Mouse (Mus musculus) adrenal gland, postnatal 4 days (tissue): Measurements from ENCODE around the gene Ap4b1. TPM values are rescaled to one million over a fixed set of nuclear protein-coding genes. Genes with fewer than 3 reads are reported as not detected.

Experiments
- DNase-seq, 2 experiments: peaks; one replicate each; pipeline ENCODE4 v3.0.0; 2021 to 2022; ENCODE audit warnings: low spot score in 2 of 2, mixed read lengths in 2 of 2
- total RNA-seq, 2 experiments: library from RNA; stranded (reverse); gene quantifications; 2 replicates each; pipeline ENCODE4 v1.2.3; 2021

The Ap4b1 gene
- total RNA-seq, 2 experiments from 2014 or later, result 18.7 to 22.1 TPM

DNA sequence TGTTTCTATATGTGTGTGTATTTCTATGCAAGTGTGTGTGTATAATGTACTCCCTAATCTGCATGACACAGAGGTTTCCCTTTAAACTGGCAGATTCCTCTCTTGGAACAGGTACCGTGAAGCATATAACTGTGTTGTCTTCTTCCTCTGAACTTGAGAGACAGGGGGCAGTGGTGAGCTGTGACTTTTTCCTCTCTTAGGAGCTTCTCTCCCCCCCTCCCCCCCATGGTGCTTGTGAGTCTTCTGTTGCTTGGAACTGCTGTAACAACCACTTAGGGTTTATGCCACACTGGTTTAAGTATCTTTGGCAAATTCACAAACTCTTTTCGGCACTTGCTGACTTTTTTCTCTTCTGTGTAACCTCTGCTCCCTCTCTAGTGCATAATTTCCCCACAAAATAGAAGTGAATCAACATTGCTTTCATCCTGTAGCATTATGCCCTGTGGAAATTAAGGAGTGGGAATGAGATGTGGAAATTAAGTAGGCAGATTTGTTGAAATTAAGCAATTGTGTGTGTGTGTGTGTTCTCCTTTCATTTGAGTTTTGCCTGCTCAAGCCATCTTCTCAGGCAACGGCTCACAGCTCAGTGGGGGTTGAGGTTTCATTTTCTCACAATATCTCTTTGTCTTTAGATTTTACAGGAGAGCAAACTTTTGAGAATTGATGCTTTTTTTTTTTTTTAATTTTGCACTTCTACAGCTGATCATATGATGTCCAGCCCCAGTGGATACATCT lies 43.4 kb downstream of the Ap4b1 start:
- no peak for DNase-seq

DNA sequence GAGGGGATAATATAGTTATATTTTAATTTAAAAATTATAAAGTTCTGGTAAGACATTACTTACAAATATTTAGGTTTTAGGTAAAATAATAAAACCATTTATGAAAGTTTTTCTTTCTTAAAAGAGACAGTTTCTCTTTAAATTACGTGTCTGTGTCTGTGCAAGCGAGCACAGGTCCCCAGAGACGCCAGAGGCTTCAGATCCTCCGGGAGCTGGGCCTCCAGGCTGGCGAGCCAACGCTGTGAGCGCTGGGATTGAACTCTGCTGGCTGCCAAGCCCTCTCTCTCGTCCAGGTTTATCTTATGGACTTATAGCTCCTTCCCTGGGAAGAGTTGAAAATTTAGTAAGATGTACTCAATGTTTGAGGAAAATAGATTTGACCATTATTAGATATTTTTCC lies 44.5 kb downstream of the Ap4b1 start:
- no peak for DNase-seq

DNA sequence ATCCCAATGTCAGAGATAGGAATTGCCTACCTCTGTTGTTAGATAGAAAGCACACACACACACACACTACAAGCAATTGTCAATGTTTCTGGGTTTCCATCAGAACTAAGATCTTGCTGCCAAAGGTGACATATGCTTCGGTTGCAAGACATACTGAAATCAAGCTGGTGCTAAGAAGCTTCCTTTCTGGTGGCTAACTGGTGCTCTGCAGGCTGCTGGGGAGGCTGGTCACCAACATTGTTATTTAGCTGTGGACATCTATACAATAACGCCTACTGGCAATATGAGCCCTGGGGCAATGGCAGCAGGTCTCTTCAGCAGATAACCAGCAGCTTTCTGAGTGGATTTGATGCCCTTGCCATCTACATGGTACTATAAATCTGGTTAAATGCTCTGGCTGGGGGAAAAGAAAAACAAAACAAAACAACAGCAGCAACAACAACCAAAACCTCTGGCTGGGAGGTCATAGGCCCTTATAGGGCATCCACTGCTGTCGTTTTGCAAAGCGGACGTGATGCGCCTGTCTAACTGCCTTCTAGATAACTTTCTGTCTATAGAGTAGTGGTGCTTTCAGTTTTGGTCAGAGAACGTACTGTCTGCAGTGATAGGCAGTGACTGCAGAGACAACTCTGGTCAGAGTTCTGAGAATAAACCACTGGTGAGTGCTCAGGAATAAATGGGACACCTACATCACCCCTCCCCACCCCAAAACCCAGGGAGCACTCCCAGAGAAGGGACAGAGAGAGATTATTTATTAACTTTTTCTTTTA lies 47.9 kb downstream of the Ap4b1 start:
- no peak for DNase-seq

DNA sequence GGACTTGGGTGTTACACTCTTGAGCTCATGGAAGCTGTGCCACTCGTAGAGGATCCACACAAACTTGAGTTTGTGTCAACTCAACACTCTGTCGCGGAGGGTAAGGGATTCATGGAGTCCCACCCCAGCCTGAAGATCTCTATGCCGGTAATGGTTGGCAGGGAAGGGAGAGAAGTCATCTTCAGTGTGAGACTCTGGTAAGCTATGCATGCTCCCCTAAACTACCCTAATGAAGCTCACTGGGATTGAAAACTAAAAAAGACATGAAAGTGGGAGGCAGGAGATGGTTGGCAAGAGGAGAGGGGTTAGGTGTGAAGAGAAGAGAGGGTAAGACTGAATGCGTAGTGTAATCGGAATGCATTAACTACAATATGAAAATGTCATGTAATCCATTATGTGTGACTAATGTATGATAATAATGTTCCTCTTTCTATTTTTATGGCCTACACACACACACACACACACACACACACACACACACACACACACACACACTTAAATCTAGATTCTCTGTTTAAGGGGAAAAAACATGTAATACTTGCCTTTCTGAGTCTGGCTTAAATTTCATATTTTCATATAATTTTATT lies 48.8 kb downstream of the Ap4b1 start:
- no peak for DNase-seq

DNA sequence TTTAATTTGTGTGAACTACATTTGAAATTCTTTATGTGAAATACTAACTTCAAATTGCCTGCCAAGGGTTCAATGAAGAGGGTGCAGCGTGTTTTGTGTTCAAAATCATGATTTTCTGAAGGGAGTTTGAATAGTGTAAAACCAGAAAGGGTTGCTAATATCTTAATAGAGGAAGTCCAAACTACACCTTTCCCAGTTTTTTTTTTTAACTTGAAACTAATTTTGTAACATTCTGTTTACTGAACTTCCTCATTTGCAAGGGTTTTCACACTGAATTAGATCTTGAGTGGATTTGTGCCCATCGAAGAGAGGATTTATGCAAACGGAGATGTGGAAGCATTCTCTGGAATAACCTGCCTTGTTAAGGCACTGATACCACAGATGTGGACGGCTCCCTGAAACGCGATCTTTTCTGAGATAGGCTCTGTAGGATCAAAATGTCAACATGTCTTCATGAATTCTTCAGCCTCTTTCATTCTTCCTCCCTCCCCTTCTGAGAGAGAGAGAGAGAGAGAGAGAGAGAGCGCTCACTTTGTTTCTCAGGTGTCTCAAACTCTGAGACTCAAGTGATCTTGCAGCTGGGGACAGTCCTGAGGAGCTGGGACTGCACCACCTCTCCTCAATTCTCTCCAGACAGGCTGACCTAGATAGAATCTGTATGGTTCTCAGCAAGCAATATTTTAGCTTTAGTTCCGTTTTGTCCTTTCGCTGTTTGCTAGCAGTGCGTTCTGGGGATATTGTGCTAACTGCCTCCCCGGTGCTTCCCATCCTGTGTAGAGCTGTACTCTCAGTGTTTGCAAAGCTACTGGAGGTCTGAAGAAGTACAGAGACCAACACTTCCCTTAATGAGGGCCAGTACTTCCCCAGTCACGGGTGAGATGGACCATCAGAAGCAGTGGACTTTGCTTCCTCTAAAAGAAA lies 49.8 kb downstream of the Ap4b1 start, which contains the start of gene Ptpn22:
TSS of gene Ptpn22 (plus strand) at position 915 of the 921 bp plus-strand sequence.
- DNase-seq, result no peak

DNA sequence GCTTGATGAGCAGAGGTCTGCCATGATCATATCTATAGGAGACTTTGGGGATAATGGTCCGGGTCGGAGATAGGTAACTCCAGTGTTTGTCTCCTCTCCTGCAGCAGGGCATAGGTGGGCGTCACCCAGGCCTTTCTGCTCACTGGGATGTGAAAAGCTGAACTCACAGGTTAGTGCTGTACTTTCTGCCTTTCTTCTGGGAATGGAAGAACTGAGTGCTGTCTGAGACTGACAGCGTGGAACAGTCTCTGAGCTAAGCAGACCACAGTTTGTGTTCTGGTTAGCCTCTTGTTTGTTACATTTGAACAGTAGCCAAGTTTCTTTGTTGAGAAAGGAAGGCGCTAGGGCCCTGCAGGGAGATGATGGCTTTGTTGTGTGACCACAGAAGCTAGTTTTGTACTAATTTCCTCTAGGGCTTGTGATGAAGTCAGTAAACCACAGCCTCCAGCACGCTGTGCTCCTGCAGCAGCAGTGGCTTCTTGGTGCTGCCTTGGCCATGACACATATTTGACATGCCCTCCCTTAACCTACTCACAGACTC lies 50.6 kb downstream of the Ap4b1 start:
- no peak for DNase-seq

DNA sequence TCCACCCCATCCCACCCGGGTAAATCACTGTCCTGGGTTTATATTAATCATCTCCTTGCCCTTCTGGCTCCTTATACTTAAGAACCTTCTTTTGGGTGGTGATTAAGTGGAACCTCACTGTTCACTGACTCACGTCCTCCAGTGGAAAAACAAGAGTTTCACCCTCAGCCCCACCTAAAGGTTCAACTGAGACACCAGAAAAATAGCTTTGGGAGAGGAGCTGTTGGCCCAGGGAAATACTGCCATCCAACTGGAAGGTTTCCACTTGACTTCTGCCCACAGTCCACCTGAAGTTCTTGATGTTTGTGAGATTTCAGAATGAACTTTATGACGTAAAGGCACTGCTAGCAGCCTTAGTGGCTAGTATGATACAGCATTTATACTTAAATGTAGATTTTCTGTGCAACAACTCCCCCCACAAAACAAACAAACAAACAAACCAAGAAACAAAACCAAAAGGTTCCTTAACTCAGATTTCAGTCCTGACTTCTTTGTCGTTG lies 53.5 kb downstream of the Ap4b1 start:
- DNase-seq, result no peak

DNA sequence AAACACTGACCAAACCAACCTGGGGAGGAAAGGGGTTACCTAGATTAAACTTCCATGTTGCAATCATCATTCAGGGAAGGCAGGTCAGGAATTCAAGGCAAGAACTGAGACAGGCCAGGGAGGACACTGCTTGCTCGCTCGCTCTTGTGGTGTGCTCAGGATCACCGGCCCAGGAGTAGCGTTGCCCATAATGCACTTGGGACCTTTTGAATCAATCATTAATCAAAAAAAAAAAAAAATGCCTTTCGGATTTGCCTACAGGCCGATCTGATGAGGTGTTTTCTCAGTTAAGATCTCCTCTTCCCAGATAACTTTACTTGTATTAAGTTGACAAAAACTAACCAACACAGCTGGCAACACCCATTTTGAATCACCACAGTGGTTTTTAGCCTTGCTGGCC lies 54.9 kb downstream of the Ap4b1 start:
- no peak for DNase-seq

DNA sequence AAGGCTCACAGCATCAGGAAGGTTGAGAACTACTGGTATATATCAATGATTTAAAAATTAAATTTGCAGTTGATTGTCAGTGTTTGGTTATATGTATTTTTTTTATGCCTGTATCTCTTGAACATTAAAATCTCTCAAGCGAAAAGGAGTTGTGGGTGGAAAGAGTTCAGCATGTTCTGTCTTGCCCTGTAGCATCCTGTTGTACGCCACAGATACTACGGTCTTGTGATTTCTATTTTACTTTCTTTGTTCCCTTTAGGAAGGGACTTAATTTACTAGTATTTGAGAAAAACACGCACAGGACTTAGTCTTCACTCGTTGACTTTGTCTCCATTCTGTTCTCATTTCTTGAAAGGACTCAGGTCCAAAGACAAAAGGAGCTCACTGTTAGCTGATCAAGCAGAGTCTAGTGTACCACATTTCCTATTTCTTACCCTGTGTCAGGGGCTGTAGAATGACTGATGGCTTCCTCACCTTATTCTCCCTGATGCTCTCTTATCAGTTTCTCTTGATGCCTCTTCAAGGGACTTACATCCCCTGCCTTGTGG lies 58.2 kb downstream of the Ap4b1 start:
- no peak for DNase-seq

DNA sequence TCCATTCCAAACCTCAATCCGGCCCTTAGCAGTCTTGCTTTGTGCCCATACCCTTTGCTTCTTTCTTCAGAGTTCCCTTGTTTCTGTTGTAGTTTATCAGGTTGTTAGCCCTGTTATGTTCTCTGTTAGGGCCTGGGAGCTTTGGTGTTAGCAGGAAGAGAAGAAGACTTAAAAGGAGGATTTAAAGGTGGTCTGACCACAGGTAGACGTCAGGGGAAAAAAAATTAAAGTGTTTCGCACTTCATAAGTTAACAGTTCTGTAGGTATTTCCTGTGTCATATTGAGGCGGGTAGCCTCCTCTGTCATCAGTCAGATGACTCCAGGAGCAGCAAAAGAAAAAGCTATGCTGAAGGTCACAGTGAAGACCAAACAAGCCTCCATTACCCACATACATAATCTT lies 58.7 kb downstream of the Ap4b1 start:
- DNase-seq, result no peak

Other genes starting within 250 kb of the Ap4b1 start
- gene Syt6, start 234.3 kb upstream of the Ap4b1 start, total RNA-seq, result under 1 TPM; 0.20 to 0.56 TPM
- gene Atg4a-ps, start 163.5 kb upstream of the Ap4b1 start, total RNA-seq, result 1 to 10 TPM in 1 of 2 experiments, under 1 TPM in 1; 0.17 to 2.9 TPM
- gene Olfml3, start 71.5 kb upstream of the Ap4b1 start, total RNA-seq, result 10 to 100 TPM; 31.6 to 33.6 TPM
- gene Gm10964, start 70.2 kb upstream of the Ap4b1 start, total RNA-seq, result not detected
- 100 to 1,000 TPM; 126 to 134 TPM for gene Hipk1, start 18.0 kb upstream of the Ap4b1 start, total RNA-seq
- 10 to 100 TPM; 20.5 to 21.3 TPM for gene Dclre1b, start 76 bp upstream of the Ap4b1 start, total RNA-seq
- not detected for gene Gm43064, start 53 bp downstream of the Ap4b1 start, total RNA-seq
- gene Bcl2l15, start 23.1 kb downstream of the Ap4b1 start, total RNA-seq, result under 1 TPM; 0.31 to 0.50 TPM
- 1 to 10 TPM; 1.1 to 1.4 TPM for gene Ptpn22, start 50.3 kb downstream of the Ap4b1 start, total RNA-seq
- gene Rsbn1, start 104.6 kb downstream of the Ap4b1 start, total RNA-seq, result 10 to 100 TPM; 20.3 to 20.9 TPM
- gene Phtf1, start 158.6 kb downstream of the Ap4b1 start, total RNA-seq, result 10 to 100 TPM; 24.3 to 28.9 TPM